Mouse (Mus musculus) heart, embryonic 13.5 days (tissue): ENCODE measurements around the gene Agap1. TPM values are rescaled to one million over a fixed set of nuclear protein-coding genes. Genes with fewer than 3 reads are reported as not detected.

Source experiments
- ATAC-seq: fragments of 200-750 bp; cut with Nextera tagmentation; 2 replicates; pipeline ENCODE4 v1.8.0; 2017; ENCODE audit warnings: moderate TSS enrichment; ENCODE audit not compliant: insufficient number of reproducible peaks, low FRiP score, low TSS enrichment; ENCODE audit errors: extremely low read depth
- H3K27ac ChIP-seq: fragments of 300-500 bp; sonication (generic); replicated peaks from 2 replicates; pipeline ENCODE4 v1.5.1; 2015; ENCODE audit warnings: moderate library complexity, mild to moderate bottlenecking, inconsistent platforms
- H3K27me3 ChIP-seq: fragments of 300-500 bp; sonication (generic); replicated peaks from 2 replicates; pipeline ENCODE4 v1.6.1; 2015; ENCODE audit warnings: mild to moderate bottlenecking, inconsistent platforms
- H3K36me3 ChIP-seq: fragments of 300-500 bp; sonication (generic); 2 replicates; pipeline ENCODE4 v1.6.1; 2015; ENCODE audit warnings: mild to moderate bottlenecking, inconsistent platforms
- H3K4me1 ChIP-seq: fragments of 300-500 bp; sonication (generic); 2 replicates; pipeline ENCODE4 v1.6.1; 2015; ENCODE audit warnings: inconsistent platforms
- H3K4me2 ChIP-seq: fragments of 300-500 bp; sonication (generic); 2 replicates; pipeline ENCODE4 v1.6.1; 2015; ENCODE audit warnings: inconsistent platforms, mild to moderate bottlenecking, moderate library complexity
- H3K4me3 ChIP-seq: fragments of 300-500 bp; sonication (generic); 2 replicates; pipeline ENCODE4 v1.5.1; 2015; ENCODE audit warnings: moderate library complexity, mild to moderate bottlenecking, inconsistent platforms
- H3K9ac ChIP-seq: fragments of 300-500 bp; sonication (generic); 2 replicates; pipeline ENCODE4 v1.6.1; 2015; ENCODE audit warnings: inconsistent platforms, mild to moderate bottlenecking, moderate library complexity
- H3K9me3 ChIP-seq: fragments of 300-500 bp; sonication (generic); 2 replicates; pipeline ENCODE4 v1.6.1; 2016; ENCODE audit warnings: inconsistent platforms
- WGBS: fragments of 180-500 bp; shearing (Covaris S2); methylation state at CpG from one replicate; pipeline ENCODE4 v1.1.7; 2015; ENCODE audit warnings: mixed read lengths; 5-methylcytosine and 5-hydroxymethylcytosine counted together
- polyA plus RNA-seq: library from polyadenylated mRNA; unstranded; fragments of >200 nt; fragmentation: Nextera tagmentation; extraction: Ambion mirVana; gene quantifications from 2 replicates; pipeline ENCODE4 v1.2.1, GENCODE M21; 2015

The Agap1 gene
- polyA plus RNA-seq, 1 experiment from 2014 or later, result 7.1 TPM

DNA sequence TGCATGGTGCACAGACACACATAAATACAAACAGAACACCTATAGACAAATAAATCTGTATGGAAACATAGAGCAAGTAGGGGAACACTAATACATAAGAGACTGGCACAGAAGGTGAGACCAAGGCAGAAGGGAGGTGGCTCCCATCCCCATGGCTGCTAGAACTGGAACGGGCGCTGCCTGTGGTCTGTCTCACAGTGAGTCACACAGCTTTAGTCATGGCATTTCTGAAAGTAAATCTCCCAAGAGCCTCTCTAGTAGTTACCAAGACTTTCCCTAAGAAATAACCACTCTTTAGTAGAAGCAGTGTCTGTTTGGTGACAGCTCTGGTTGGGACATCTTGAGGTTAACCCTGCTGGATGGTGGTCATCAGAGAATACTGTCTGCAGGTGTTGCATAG lies 326.1 kb downstream of the Agap1 start:
- Histone ChIP-seq H3K36me3 (peaks cover 5% of the 10 kb centered on the region; the same call in 1 of the 2 replicates), H3K9ac (no peak overlapping the region), H3K9me3 (no peaks in the 10 kb centered on the region), H3K4me2 (no peak overlapping the region), H3K27me3 (no peaks in the 10 kb centered on the region), H3K27ac (no peak overlapping the region), H3K4me1 (0 out of 2 replicates have a peak, but pooled peaks cover 5% of the 10 kb centered on the region), H3K4me3 (no peak overlapping the region)
- 95% methylated on average over 2 of the region's 2 CpGs for WGBS
- ATAC-seq, result no peak

DNA sequence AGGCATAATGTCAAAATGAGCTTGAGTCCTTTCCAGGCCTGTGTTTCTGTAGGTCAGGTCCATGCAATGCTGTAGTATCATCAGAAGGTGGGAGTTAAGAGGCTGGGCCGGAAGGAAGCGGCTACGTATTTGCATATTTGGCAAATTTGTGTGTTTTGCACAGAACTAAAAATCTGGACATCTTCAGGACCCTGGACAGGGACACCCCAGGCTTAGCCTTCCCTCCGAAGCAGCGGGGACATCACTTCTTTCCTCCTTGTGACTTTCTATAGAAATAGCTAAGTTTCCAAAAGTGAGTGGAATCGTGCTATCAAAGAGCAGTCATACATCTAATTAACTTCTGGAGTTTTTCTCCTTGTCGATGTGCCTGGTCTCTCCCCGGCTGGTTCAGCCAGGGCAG lies 327.3 kb downstream of the Agap1 start:
- ATAC-seq, result no peak
- WGBS, result 65% methylated on average over 8 of the region's 8 CpGs
- H3K9ac ChIP-seq, result no peak overlapping the region
- H3K36me3 ChIP-seq, result peaks cover 5% of the 10 kb centered on the region; the same call in 1 of the 2 replicates
- H3K4me1 ChIP-seq, result peaks cover 12% of the 10 kb centered on the region; the same call in 1 of the 2 replicates
- no peak overlapping the region for H3K4me3 ChIP-seq
- H3K4me2 ChIP-seq, result no peak overlapping the region
- no peaks in the 10 kb centered on the region for H3K9me3 ChIP-seq
- H3K27me3 ChIP-seq, result no peaks in the 10 kb centered on the region
- H3K27ac ChIP-seq, result no peak overlapping the region

DNA sequence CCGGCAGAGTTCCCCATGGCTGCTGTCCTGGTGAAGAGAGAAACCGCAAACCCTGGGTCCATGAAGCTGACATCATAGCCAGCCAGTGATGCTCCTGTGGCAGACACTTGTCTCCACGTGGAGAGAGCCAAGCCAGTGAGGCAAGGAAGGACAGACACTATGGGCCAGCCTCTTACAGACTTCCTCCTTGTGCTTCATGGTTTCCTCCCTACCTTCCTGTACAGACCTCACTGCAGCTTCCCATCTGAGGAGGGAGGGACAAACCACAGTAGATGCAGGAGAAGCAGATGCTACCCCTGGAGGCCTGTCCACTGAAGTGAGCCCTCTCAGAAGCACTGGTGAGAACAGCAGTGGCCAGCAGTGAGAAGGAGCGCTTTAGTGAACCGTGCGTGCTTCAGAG lies 332.2 kb downstream of the Agap1 start:
- peaks cover 12% of the 10 kb centered on the region; the same call in 1 of the 2 replicates for H3K4me1 ChIP-seq
- no peaks in the 10 kb centered on the region for H3K27me3 ChIP-seq
- H3K36me3 ChIP-seq, result peaks cover 22% of the 10 kb centered on the region
- ATAC-seq, result no peak
- no peaks in the 10 kb centered on the region for H3K9me3 ChIP-seq
- no peak overlapping the region for H3K4me3 ChIP-seq
- H3K27ac ChIP-seq, result no peak overlapping the region
- WGBS, result 79% methylated on average over 6 of the region's 6 CpGs
- H3K4me2 ChIP-seq, result no peak overlapping the region
- H3K9ac ChIP-seq, result no peak overlapping the region

- Histone ChIP-seq H3K9me3 (no peaks in the 10 kb centered on the region), H3K27ac (no peak overlapping the region), H3K27me3 (no peaks in the 10 kb centered on the region), H3K9ac (no peak overlapping the region), H3K4me1 (peaks cover 4% of the 10 kb centered on the region; the same call in 1 of the 2 replicates), H3K4me3 (no peak overlapping the region), H3K36me3 (peaks cover 18% of the 10 kb centered on the region), H3K4me2 (no peak overlapping the region)
- 65% methylated on average over 14 of the region's 14 CpGs for WGBS
- no peak for ATAC-seq
Measured at GRCm38 (mm10) chr1:89798724-89799123, 344.1 kb downstream of the Agap1 start.

DNA sequence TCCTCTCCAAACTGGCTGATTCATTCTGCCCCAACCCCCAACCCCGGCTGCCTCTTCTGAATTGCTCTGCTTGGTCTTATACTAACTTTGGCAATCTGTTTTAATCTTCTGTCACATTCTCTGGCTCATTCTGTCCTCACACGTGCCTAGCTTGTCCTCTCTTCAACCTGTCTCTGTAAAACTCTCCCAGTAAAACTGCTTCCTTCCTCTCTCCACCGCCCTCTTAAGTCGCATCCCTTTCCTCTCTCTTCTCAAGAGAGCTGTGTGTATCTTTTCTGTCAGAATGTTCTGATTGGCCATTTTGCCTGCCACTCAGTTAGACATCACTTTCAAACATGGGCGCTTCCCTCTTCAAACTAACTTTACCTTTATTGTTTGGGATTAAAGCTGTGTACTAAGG lies 346.9 kb downstream of the Agap1 start:
- Histone ChIP-seq H3K4me3 (no peak overlapping the region), H3K36me3 (peaks cover 14% of the 10 kb centered on the region), H3K27ac (no peak overlapping the region), H3K9ac (no peak overlapping the region), H3K27me3 (no peaks in the 10 kb centered on the region), H3K4me2 (no peak overlapping the region), H3K9me3 (no peaks in the 10 kb centered on the region), H3K4me1 (peaks cover 4% of the 10 kb centered on the region; the same call in 1 of the 2 replicates)
- ATAC-seq, result no peak
- 56% methylated on average over 5 of the region's 5 CpGs for WGBS

DNA sequence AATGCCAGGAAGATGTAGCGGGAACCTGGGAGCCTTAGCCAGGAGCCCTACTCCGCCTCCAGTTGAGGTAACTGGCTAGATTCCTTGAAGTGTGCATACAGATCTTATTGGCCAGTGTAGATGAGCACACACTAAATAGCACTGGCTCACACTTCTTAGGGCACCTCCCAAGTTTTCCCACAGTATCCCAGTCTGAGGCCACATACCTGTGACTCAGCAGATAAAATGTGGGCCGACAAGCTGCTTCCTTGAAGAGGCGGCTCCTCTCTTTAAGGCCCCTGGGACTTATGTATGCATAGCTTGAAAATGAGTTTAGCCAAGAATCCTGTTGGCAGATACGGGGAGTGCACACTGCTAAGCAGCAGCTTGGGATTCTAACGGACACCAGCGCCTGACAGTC lies 350.4 kb downstream of the Agap1 start:
- WGBS, result 75% methylated on average over 7 of the region's 7 CpGs
- peaks cover 18% of the 10 kb centered on the region for H3K36me3 ChIP-seq
- no peaks in the 10 kb centered on the region for H3K4me1 ChIP-seq
- no peaks in the 10 kb centered on the region for H3K27me3 ChIP-seq
- H3K9ac ChIP-seq, result no peak overlapping the region
- no peak overlapping the region for H3K4me3 ChIP-seq
- no peak overlapping the region for H3K27ac ChIP-seq
- ATAC-seq, result no peak
- no peak overlapping the region for H3K4me2 ChIP-seq
- H3K9me3 ChIP-seq, result no peaks in the 10 kb centered on the region

DNA sequence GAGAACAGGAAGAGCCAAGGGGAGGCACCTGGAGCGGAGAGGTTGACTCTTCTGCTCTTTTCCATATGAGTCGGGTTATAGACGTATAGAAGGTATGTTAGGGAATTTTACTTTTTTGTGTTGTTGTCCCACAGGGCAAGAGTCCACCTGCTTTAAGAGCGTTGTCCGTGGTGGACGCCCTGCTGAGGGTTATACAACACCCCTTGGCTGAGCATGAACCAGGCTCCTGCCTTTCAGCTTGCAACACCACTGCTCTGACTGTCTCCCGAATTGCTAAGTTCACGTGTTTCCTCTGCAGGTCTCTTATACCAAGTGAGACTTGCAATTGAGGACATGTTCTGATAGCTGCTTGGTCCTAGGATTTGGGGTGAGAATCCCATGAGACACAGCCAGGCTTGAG lies 358.2 kb downstream of the Agap1 start:
- no peak for ATAC-seq
- Histone ChIP-seq H3K4me3 (no peak overlapping the region), H3K27ac (no peak overlapping the region), H3K4me2 (no peak overlapping the region), H3K36me3 (no peaks in the 10 kb centered on the region), H3K9ac (no peak overlapping the region), H3K4me1 (no peaks in the 10 kb centered on the region), H3K27me3 (no peaks in the 10 kb centered on the region), H3K9me3 (no peaks in the 10 kb centered on the region)
- WGBS, result 84% methylated on average over 8 of the region's 8 CpGs

- ATAC-seq, result no peak
Measured at GRCm38 (mm10) chr1:89816487-89817206, 362.0 kb downstream of the Agap1 start.

GRCm38 (mm10) chr1:89821822-89822221 lies 367.2 kb downstream of the Agap1 start:
- H3K4me3 ChIP-seq, result no peak overlapping the region
- no peak for ATAC-seq
- H3K27ac ChIP-seq, result no peak overlapping the region
- no peaks in the 10 kb centered on the region for H3K27me3 ChIP-seq
- H3K9ac ChIP-seq, result no peak overlapping the region
- no peak overlapping the region for H3K4me2 ChIP-seq
- 81% methylated on average over 4 of the region's 4 CpGs for WGBS
- no peaks in the 10 kb centered on the region for H3K4me1 ChIP-seq
- no peaks in the 10 kb centered on the region for H3K36me3 ChIP-seq
- H3K9me3 ChIP-seq, result no peaks in the 10 kb centered on the region

More at GRCm38 (mm10) chr1:89816487-89817206, 362.0 kb downstream of the Agap1 start:
- H3K9me3 ChIP-seq, result no peaks in the 10 kb centered on the region
- 73% methylated on average over 14 of the region's 14 CpGs for WGBS
- no peaks in the 10 kb centered on the region for H3K36me3 ChIP-seq
- H3K27me3 ChIP-seq, result no peaks in the 10 kb centered on the region
- no peak overlapping the region for H3K4me3 ChIP-seq
- H3K9ac ChIP-seq, result no peak overlapping the region
- no peaks in the 10 kb centered on the region for H3K4me1 ChIP-seq
- H3K4me2 ChIP-seq, result no peak overlapping the region
- no peak overlapping the region for H3K27ac ChIP-seq

- WGBS, result 88% methylated on average over 3 of the region's 3 CpGs
- Histone ChIP-seq H3K9me3 (no peaks in the 10 kb centered on the region), H3K4me2 (no peak overlapping the region), H3K36me3 (no peaks in the 10 kb centered on the region), H3K4me3 (no peak overlapping the region), H3K9ac (no peak overlapping the region), H3K27me3 (no peaks in the 10 kb centered on the region), H3K27ac (no peak overlapping the region), H3K4me1 (no peaks in the 10 kb centered on the region)
- ATAC-seq, result no peak
Measured at GRCm38 (mm10) chr1:89822431-89822830, 367.8 kb downstream of the Agap1 start.

DNA sequence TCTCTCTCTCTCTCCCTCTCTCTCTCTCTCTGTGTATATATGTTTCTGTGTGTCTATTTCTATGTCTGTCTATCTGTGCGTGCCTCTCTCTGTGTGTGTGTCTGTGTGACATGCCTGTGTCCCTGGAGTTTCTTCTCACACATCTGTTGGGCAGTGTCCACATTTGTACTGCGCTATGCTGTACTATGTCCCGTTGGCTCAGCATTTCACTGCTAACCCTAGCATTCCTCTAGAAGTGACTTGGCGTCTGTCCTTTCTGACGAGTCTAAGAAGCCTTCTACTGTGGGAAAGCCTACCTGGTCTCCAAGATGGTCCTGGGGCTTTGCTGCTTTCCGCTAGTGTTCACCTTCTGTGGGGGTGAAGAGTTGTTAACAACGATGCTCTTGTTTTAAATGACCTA lies 368.4 kb downstream of the Agap1 start:
- no peak for ATAC-seq
- H3K36me3 ChIP-seq, result no peaks in the 10 kb centered on the region
- no peaks in the 10 kb centered on the region for H3K4me1 ChIP-seq
- 80% methylated on average over 7 of the region's 7 CpGs for WGBS
- H3K4me3 ChIP-seq, result no peak overlapping the region
- no peak overlapping the region for H3K4me2 ChIP-seq
- H3K27ac ChIP-seq, result no peak overlapping the region
- no peak overlapping the region for H3K9ac ChIP-seq
- H3K9me3 ChIP-seq, result no peaks in the 10 kb centered on the region
- H3K27me3 ChIP-seq, result no peaks in the 10 kb centered on the region

GRCm38 (mm10) chr1:89827051-89827450 lies 372.4 kb downstream of the Agap1 start:
- H3K9ac ChIP-seq, result no peak overlapping the region
- no peaks in the 10 kb centered on the region for H3K36me3 ChIP-seq
- no peaks in the 10 kb centered on the region for H3K9me3 ChIP-seq
- no peak overlapping the region for H3K4me3 ChIP-seq
- no peak overlapping the region for H3K4me2 ChIP-seq
- no peaks in the 10 kb centered on the region for H3K27me3 ChIP-seq
- WGBS, result 80% methylated on average over 3 of the region's 3 CpGs
- ATAC-seq, result no peak
- no peaks in the 10 kb centered on the region for H3K4me1 ChIP-seq
- no peak overlapping the region for H3K27ac ChIP-seq
